Mouse (Mus musculus) hindbrain, embryonic 14.5 days (tissue): Measurements from ENCODE around the gene Lcn5. TPM values are rescaled to one million over a fixed set of nuclear protein-coding genes. Genes with fewer than 3 reads are reported as not detected.
A peak's percentile ranks its signal among the peaks of the same experiment; 100 is the strongest.
"Not testable (repeated sequence)": the region's sequence is repeated elsewhere in the genome, so short reads cannot be mapped to it uniquely, and the experiment has no call there.

Experiments used
- ATAC-seq: fragments of 200-750 bp; cut with Nextera tagmentation; 2 replicates; pipeline ENCODE4 v1.8.0; 2017; ENCODE audit warnings: moderate number of reproducible peaks, mild to moderate bottlenecking, moderate TSS enrichment, moderate library complexity; ENCODE audit not compliant: low FRiP score
- DNase-seq: peaks from one replicate; pipeline ENCODE4 v3.0.0-alpha.2; 2015; ENCODE audit warnings: low spot score
- H3K27ac ChIP-seq: fragments of 300-500 bp; sonication (generic); 2 replicates; pipeline ENCODE4 v1.5.1; 2014; ENCODE audit warnings: mild to moderate bottlenecking, moderate library complexity
- H3K27me3 ChIP-seq: fragments of 300-500 bp; sonication (generic); 2 replicates; pipeline ENCODE4 v1.6.1; 2014; ENCODE audit warnings: mild to moderate bottlenecking, low read length, mixed read lengths; ENCODE audit not compliant: control insufficient read depth, insufficient read depth
- H3K36me3 ChIP-seq: fragments of 300-500 bp; sonication (generic); replicated peaks from 2 replicates; pipeline ENCODE4 v1.6.1; 2014; ENCODE audit not compliant: control insufficient read depth, insufficient read depth
- H3K4me1 ChIP-seq: fragments of 300-500 bp; sonication (generic); replicated peaks from 2 replicates; pipeline ENCODE4 v1.6.1; 2014; ENCODE audit warnings: antibody characterized with exemption, low read length, mixed read lengths; ENCODE audit not compliant: control insufficient read depth, insufficient read depth
- H3K4me2 ChIP-seq: fragments of 300-500 bp; sonication (generic); replicated peaks from 2 replicates; pipeline ENCODE4 v1.6.1; 2014; ENCODE audit warnings: mild to moderate bottlenecking, moderate library complexity
- H3K4me3 ChIP-seq: fragments of 300-500 bp; sonication (generic); replicated peaks from 2 replicates; pipeline ENCODE4 v1.5.1; 2014; ENCODE audit warnings: mild to moderate bottlenecking, low read length
- H3K9ac ChIP-seq: fragments of 300-500 bp; sonication (generic); 2 replicates; pipeline ENCODE4 v1.6.1; 2014
- H3K9me3 ChIP-seq: fragments of 300-500 bp; sonication (generic); 2 replicates; pipeline ENCODE4 v1.6.1; 2016; ENCODE audit warnings: low read length; ENCODE audit not compliant: control insufficient read depth
- WGBS: fragments of 180-500 bp; shearing (Covaris S2); extraction: QIAGEN DNeasy Blood & Tissue Kit; methylation state at CpG from one replicate; pipeline ENCODE4 v1.1.7; 2014; 5-methylcytosine and 5-hydroxymethylcytosine counted together
- polyA plus RNA-seq: library from polyadenylated mRNA; unstranded; fragments of >200 nt; fragmentation: Nextera tagmentation; extraction: Ambion mirVana; gene quantifications from 2 replicates; pipeline ENCODE4 v1.2.1, GENCODE M21; 2014

The Lcn5 gene
- polyA plus RNA-seq, 1 experiment from 2014 or later, result not detected

GRCm38 (mm10) chr2:25699743-25700142, 42.0 kb downstream of the Lcn5 start, which contains the start of gene Obp2a:
Gene Obp2a, plus strand, starts transcription at chr2:25700043.
- ATAC-seq, H3K4me1 ChIP-seq: not testable (repeated sequence)

GRCm38 (mm10) chr2:25701001-25701400, 43.2 kb downstream of the Lcn5 start:
- no peak overlapping the region for H3K9ac ChIP-seq
- no peaks in the 10 kb centered on the region for H3K9me3 ChIP-seq
- H3K36me3 ChIP-seq, result no peaks in the 10 kb centered on the region
- no peak for ATAC-seq
- no peaks in the 10 kb centered on the region for H3K4me1 ChIP-seq
- no peak overlapping the region for H3K4me2 ChIP-seq
- no peak overlapping the region for H3K4me3 ChIP-seq
- no peaks in the 10 kb centered on the region for H3K27me3 ChIP-seq
- no peak for DNase-seq
- WGBS, result 81% methylated on average over 5 of the region's 5 CpGs
- no peak overlapping the region for H3K27ac ChIP-seq

More at GRCm38 (mm10) chr2:25699743-25700142, 42.0 kb downstream of the Lcn5 start, which contains the start of gene Obp2a:
- not testable (repeated sequence) for H3K27me3 ChIP-seq, H3K27ac ChIP-seq, H3K9me3 ChIP-seq, DNase-seq, H3K4me2 ChIP-seq, H3K9ac ChIP-seq, H3K4me3 ChIP-seq, H3K36me3 ChIP-seq
- 78% methylated on average over 3 of the region's 3 CpGs for WGBS

GRCm38 (mm10) chr2:25703706-25704105, 46.0 kb downstream of the Lcn5 start:
- no peaks in the 10 kb centered on the region for H3K27me3 ChIP-seq
- no peaks in the 10 kb centered on the region for H3K9me3 ChIP-seq
- no peak overlapping the region for H3K27ac ChIP-seq
- DNase-seq (no peak), ATAC-seq (no peak)
- 92% methylated on average over 4 of the region's 4 CpGs for WGBS
- peaks cover 10% of the 10 kb centered on the region for H3K4me1 ChIP-seq
- no peak overlapping the region for H3K4me2 ChIP-seq
- H3K36me3 ChIP-seq, result no peaks in the 10 kb centered on the region
- no peak overlapping the region for H3K9ac ChIP-seq
- no peak overlapping the region for H3K4me3 ChIP-seq

DNA sequence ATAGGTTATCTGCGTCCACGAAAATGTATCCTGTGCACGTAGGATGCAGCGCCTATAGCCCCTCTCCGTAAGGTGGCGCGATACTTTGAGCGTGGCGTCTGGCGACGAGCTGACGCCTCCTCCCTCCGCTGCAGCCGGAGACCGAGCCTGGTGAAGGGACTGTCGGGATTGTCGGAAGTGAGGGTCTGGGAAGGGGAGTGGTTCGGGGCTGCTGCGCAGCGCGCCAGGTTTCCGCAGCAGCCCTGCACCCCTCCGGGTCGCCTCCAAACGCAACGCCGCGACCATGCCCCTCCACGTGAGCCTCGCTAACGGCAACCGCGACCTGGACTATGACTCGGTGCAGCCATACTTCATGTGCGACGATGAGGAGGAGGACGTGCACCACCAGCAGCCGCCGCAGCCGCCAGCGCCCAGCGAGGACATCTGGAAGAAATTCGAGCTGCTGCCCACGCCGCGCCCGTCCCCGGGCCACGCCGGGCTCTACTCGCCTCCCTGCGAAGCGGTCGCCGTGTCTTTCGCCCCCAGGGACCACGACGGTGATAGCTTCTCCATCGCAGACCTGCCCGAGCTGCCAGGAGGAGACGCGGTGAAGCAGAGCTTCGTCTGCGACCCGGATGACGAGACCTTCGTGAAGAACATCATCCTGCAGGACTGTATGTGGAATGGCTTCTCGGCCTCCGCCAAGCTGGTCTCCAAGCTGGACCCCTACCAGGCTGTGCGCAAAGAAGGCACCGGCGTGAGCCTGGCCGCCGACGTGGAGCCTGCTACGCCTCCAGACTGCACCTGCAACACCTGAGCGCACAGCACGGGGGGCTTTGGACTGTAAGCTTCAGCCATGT, 49.1 kb downstream of the Lcn5 start, which contains the start of gene Bmyc:
Gene Bmyc (plus strand): TSS at position 97 of the 839 bp plus-strand sequence.
- peaks cover 14% of the 10 kb centered on the region for H3K4me1 ChIP-seq
- under 1% methylated on average over 78 of the region's 78 CpGs for WGBS
- peak within 1 kb of the TSS; percentile 88 for H3K27ac ChIP-seq
- peak within 1 kb of the TSS; percentile 91 for H3K4me3 ChIP-seq
- peak within 1 kb of the TSS; percentile 91 for H3K9ac ChIP-seq
- DNase-seq, result peak; percentile 91
- peak; percentile 96 for ATAC-seq
- H3K9me3 ChIP-seq, result no peaks in the 10 kb centered on the region
- no peaks in the 10 kb centered on the region for H3K36me3 ChIP-seq
- H3K27me3 ChIP-seq, result no peaks in the 10 kb centered on the region
- peak within 1 kb of the TSS; percentile 79 for H3K4me2 ChIP-seq

DNA sequence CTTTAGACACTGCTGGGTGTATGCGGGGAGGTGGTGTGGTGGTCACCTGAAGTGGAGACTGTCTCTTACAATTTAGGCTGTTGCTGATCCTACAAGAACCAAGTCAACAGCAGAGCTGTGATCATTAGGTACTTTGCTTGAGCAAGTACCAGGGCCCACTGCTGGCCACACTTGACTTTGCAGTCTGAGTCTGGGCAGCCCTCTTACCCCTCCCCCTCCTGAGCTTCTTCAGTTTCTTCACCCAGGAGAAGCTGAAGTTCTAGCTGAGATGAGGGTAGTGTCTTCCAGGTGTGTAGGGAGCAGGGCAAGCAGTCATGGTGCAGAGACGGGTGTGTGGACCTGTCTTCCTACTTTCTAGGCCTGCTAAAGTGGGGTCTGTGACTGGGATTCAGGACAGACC, 50.4 kb downstream of the Lcn5 start:
- 67% methylated on average over 2 of the region's 2 CpGs for whole genome bisulfite sequencing

DNA sequence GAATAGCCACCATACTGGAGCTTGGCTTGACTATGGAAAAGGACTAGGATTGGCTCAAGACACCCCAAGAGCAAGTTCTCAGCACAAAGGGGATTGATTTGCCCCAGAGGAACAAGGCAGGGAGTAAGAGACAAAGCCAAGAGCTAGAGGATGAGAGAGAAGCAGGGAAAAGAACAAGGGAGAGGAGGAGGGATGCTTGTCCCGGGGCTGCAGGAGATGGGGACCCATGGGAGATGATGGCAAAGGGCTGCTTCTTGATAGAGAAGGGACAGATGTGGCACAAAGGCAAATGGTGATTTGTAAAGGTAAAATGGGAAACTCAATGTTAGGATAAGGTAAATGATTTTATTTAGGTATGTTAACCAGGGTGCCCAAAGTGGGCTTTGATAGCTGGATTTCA, 51.3 kb downstream of the Lcn5 start:
- not testable (repeated sequence) for H3K27ac ChIP-seq, H3K9me3 ChIP-seq, ATAC-seq, H3K36me3 ChIP-seq, H3K9ac ChIP-seq, DNase-seq, H3K27me3 ChIP-seq, H3K4me3 ChIP-seq
- WGBS, result 100% methylated on average over 1 of the region's 1 CpGs
- H3K4me1 ChIP-seq, result peaks cover 14% of the 10 kb centered on the region
- H3K4me2 ChIP-seq, result peak overlapping the region; percentile 79; the same call in 1 of the 2 replicates

More for the DNA sequence above, 50.4 kb downstream of the Lcn5 start:
- peaks cover 14% of the 10 kb centered on the region for H3K4me1 ChIP-seq
- H3K4me3 ChIP-seq, result peak overlapping the region; percentile 91
- no peaks in the 10 kb centered on the region for H3K36me3 ChIP-seq
- H3K9ac ChIP-seq, result no peak overlapping the region
- no peak overlapping the region for H3K27ac ChIP-seq
- no peak for ATAC-seq
- peak overlapping the region; percentile 79 for H3K4me2 ChIP-seq
- no peaks in the 10 kb centered on the region for H3K27me3 ChIP-seq
- DNase-seq, result peak; percentile 40
- no peaks in the 10 kb centered on the region for H3K9me3 ChIP-seq

DNA sequence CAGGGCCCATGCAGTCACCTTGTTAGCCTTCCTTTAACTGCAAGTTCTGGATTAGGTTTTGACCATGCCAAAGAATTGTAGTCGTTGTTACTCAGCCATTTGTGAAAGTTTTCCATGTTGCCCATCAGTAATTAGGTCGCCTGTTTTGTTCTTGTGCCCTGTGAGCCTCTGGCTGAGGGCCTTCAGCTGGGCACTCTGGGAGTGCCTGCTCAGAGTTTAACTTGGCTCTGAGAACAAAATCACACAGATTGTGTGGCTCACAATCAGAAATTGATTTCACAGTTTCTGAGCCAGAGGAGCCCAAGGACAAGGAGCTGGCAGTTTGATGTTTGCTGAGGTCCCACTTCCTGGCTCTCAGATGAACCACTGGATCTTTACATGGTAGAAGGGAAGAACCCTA, 52.0 kb downstream of the Lcn5 start:
- H3K9ac ChIP-seq, H3K4me3 ChIP-seq, H3K36me3 ChIP-seq, H3K9me3 ChIP-seq, H3K27me3 ChIP-seq, H3K4me2 ChIP-seq, DNase-seq, ATAC-seq, H3K27ac ChIP-seq: not testable (repeated sequence)
- 66% methylated on average over 2 of the region's 2 CpGs for WGBS
- peaks cover 14% of the 10 kb centered on the region for H3K4me1 ChIP-seq

Other genes with a start within 250 kb of the Lcn5 start
- 0.37 TPM in 1 of 2 replicates, not detected in the other for gene Fut7, start 234.7 kb upstream of the Lcn5 start, polyA plus RNA-seq
- 15.6 and 17.3 TPM in 2 replicates for gene Abca2, start 229.2 kb upstream of the Lcn5 start, polyA plus RNA-seq
- 2.2 and 2.6 TPM in 2 replicates for gene Clic3, start 201.1 kb upstream of the Lcn5 start, polyA plus RNA-seq
- gene Paxx, start 196.9 kb upstream of the Lcn5 start, polyA plus RNA-seq, result 93.1 and 109 TPM in 2 replicates
- gene Ptgds, start 187.9 kb upstream of the Lcn5 start, polyA plus RNA-seq, result 230 and 390 TPM in 2 replicates
- not detected in 2 replicates for gene Lcn12, start 164.0 kb upstream of the Lcn5 start, polyA plus RNA-seq
- gene Fbxw5, start 157.2 kb upstream of the Lcn5 start, polyA plus RNA-seq, result 116 and 118 TPM in 2 replicates
- gene C8g, start 156.2 kb upstream of the Lcn5 start, polyA plus RNA-seq, result 4.1 and 5.5 TPM in 2 replicates
- 15.6 and 16.3 TPM in 2 replicates for gene Traf2, start 111.0 kb upstream of the Lcn5 start, polyA plus RNA-seq
- 353 and 366 TPM in 2 replicates for gene Edf1, start 100.1 kb upstream of the Lcn5 start, polyA plus RNA-seq
- gene Mamdc4, start 83.1 kb upstream of the Lcn5 start, polyA plus RNA-seq, result 1.3 and 1.7 TPM in 2 replicates
- gene Phpt1, start 82.7 kb upstream of the Lcn5 start, polyA plus RNA-seq, result 171 and 187 TPM in 2 replicates
- gene Ajm1, start 76.2 kb upstream of the Lcn5 start, polyA plus RNA-seq, result 10.8 and 12.7 TPM in 2 replicates
- 59.0 and 61.6 TPM in 2 replicates for gene Rabl6, start 49.4 kb upstream of the Lcn5 start, polyA plus RNA-seq
- 0.26 and 0.44 TPM in 2 replicates for gene Ccdc183, start 40.3 kb upstream of the Lcn5 start, polyA plus RNA-seq
- gene Tmem141, start 35.9 kb upstream of the Lcn5 start, polyA plus RNA-seq, result 52.5 and 53.5 TPM in 2 replicates
- 3.9 and 4.0 TPM in 2 replicates for gene Fcna, start 29.9 kb upstream of the Lcn5 start, polyA plus RNA-seq
- gene Lcn8, start 4.8 kb upstream of the Lcn5 start, polyA plus RNA-seq, result not detected in 2 replicates
- gene Lcn6, start 18.8 kb downstream of the Lcn5 start, polyA plus RNA-seq, result not detected in 2 replicates
- gene Lcn10, start 24.8 kb downstream of the Lcn5 start, polyA plus RNA-seq, result not detected in 2 replicates
- not detected in 2 replicates for gene Obp2a, start 42.1 kb downstream of the Lcn5 start, polyA plus RNA-seq
- gene Bmyc, start 48.8 kb downstream of the Lcn5 start, polyA plus RNA-seq, result 145 and 153 TPM in 2 replicates
- gene Obp2b, start 79.1 kb downstream of the Lcn5 start, polyA plus RNA-seq, result not detected in 2 replicates
- not detected in 2 replicates for gene Lcn3, start 107.6 kb downstream of the Lcn5 start, polyA plus RNA-seq
- gene Lcn11, start 119.1 kb downstream of the Lcn5 start, polyA plus RNA-seq, result not detected in 2 replicates
- gene Gm13539, start 124.3 kb downstream of the Lcn5 start, polyA plus RNA-seq, result not detected in 2 replicates
- not detected in 2 replicates for gene Glt6d1, start 157.9 kb downstream of the Lcn5 start, polyA plus RNA-seq
- not detected in 2 replicates for gene Lcn9, start 165.2 kb downstream of the Lcn5 start, polyA plus RNA-seq
- gene Sohlh1, start 189.3 kb downstream of the Lcn5 start, polyA plus RNA-seq, result not detected in 2 replicates
- gene Kcnt1, start 205.8 kb downstream of the Lcn5 start, polyA plus RNA-seq, result 20.4 and 20.6 TPM in 2 replicates